Mouse (Mus musculus): ENCODE results near the gene Btbd18. TPM values are rescaled to one million over a fixed set of nuclear protein-coding genes. Genes with fewer than 3 reads are reported as not detected.
A peak's percentile ranks its signal among the peaks of the same experiment; 100 is the strongest.

Gene Btbd18
- total and polyA plus RNA-seq, 3 experiments = 0.03 to 0.09 TPM; not detected in 1

DNA sequence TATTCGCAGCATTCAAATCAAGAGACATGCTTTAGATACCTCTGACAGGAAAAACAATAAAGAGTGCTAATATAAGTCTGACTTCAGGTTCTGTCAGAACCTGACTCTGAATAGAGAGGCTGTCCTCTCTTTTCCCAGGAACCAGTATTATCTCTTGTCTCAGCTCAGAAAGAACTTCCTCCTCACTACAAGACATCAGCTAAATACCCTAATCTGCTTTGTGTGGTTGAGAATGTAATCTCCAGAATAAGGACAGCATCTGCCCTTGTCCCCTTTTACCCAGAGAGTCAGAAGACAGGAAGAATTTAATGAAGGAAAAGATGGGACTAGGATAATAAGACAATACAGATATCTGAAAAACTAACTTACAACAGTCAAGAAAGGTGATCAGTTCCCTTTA is 44.6 kb downstream of the Btbd18 start:
- no peak for DNase-seq

- no peak for DNase-seq
Measured at GRCm38 (mm10) chr2:84704329-84704728, 45.5 kb downstream of the Btbd18 start.

- DNase-seq = no peak
Measured at GRCm38 (mm10) chr2:84705295-84705694, 46.4 kb downstream of the Btbd18 start.

DNA sequence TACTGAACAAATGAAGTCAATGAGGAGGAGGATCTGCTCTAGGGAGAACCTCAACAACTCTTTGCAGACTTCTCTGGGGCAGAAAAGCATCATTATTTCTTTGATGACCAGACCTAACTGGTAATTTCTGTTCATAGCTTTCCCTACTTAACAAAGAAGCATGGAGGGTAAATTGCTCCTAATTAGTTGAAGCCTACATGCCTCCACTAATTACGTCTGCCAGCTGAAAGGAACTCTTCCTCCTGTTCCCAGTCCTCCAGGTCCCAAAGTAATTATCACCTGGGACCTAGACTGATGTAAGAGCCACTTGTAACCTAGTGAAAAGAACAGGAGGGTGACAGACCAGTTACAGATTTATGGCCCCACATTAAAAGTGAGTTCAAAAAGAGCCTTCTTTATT is 48.6 kb downstream of the Btbd18 start:
- DNase-seq = no peak

DNA sequence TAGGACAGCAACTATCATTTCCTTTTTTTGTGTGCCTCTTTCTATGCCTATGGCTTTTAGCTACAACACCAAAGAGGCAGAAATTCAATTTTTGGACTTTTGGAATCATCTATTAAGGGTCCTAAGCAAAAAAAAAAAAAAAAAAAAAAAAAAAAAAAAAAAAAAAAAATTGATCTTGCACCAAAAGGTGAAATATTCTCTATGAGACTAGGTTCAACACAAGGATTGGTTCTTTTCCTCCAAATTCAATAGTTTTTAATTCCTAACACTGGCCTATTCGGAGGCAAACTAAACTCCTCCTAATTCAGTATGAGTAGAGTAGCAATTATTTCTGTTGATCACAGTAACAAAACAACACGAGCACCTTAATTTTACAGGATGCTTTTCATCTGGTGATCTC is 53.0 kb downstream of the Btbd18 start:
- DNase-seq = no peak

DNA sequence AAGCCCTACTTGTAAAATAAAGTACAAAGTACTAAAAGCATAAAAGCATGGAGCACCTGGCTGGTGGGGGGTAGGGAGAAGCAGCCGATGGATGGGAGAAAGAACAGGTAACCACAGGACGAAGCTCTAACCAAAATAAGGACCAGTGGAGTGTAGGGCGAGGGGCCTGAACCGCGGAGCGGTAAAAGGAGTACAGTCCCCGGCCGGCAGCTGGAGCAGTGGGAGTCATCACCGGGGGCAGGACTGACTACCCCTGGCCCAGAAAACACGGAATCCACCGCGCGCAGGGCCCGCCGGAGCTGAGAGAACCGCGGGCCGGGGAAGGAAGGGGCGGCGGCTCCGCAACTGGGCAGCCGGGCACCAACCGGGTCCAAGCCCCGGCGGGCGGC is 55.5 kb downstream of the Btbd18 start:
- DNase-seq = no peak

DNA sequence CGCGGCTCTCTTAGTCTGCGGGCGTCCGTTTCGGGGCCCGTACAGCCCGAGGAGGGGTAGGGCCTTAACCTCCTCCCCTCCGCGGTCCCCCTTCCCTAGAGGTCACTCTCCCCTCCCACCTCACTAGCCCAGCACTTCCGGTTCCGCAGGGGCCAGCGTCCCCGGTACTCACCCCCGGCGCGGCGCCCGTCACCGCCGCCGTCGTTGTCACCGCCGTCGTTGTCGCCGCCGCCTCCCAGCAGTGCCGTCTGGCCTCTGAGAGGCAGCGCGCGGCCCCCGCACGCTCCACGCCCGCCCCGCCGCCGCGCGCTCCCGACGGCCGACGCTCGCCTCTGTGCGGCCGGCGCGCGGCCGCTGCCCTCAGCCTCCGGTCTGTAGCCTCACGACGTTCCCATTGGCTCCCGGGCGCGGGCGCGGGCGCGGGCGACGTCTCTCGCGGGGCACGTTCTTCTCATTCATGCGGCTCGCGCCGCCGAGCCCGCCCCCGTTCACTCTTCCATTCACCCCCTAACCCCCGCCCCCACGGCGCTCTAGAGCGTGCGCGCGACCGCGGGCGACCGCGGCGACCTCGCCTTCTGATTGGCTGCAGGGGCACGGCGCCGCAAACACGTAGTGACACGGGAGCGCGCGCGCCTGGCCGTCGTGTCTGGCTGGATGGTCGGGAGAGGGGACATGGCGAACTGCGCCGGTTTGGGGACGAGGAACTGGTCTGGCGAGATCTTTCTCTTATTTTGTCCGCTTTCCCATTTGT is 56.1 kb downstream of the Btbd18 start, which contains the start of gene Zdhhc5:
Gene Zdhhc5 (minus strand): TSS at position 370 of the 751 bp plus-strand sequence.
- DNase-seq = peak; percentile 99

DNA sequence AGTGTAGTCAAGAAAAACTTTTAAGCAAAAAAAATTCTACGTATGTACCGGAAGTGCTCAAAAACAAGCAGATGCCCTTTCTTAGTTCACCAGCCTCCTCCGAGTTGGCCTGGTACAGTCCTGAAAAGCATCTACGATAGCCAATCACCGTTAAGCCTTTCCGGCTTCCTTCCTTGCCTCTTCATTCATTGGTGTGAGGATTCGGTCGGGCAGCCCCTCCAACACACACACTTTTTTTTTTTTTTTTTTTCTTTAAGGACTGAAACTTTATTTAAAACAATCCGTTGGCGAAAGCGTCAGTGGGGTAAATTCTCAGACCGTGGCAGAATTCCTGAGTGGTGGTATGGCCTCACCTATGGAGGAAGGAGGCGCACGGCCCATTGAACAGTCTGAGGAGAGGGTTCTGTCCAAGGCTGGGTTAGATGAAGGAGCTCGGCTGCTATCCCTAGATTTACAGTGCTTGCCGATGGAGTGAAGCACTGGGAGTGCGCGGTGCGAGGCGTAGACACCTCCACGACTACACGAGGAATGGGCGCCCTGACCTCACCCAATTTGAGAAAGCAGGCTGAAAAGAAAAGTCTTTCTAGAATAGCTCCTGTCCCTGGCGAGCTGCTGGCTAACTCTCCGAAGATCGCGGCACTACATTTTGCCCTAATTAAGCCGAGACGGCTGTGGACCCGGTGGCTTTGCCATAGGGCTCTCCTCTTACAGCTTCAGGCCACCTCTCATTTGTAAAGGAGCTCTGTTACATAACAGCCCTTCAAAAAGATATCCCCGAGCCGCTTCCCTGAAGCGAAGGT is 56.9 kb downstream of the Btbd18 start:
- DNase-seq = peak; percentile 80

DNA sequence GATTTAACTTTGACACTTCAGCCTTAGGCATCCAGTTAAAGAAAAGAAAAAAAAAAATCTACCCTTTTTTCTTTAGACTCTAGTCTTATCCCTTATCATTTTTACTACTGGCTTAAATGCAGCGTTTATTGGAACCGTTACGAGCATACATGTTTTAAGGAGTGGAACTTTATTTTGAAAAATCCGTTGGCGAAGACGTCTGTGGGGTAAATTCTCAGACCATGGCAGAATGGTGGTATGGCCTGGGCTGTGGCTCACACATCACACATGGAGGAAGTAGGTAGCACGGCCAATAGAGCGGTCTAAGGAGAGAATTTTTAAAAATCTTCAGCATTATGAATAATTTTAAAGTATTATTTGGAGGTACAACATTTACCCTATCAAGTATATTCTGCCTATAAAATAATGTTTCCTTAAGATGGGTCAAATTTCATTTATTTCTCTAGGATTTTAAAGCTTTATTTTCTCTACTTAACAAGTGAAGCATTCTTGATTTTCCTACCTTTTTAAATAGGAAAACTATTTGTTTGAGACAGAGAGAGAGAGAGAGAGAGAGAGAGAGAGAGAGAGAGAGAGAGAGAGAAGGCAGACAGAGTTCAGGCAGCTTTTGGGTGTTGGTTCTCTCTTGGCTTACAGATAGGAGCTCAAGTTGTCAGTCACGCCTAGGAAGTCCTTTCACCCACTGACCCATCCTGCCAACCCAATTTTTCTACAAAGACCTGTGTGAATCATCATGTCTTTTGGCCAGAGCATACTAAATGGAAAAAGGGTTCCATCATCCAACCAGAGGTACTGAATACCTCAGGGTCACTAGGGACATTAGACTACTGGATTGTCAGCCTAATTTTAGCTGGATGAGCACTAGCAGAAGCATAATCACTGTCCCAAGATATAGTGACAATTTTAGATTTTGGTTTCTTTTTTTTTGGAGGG is 57.8 kb downstream of the Btbd18 start:
- no peak for DNase-seq

GRCm38 (mm10) chr2:84717357-84717756 is 58.5 kb downstream of the Btbd18 start:
- DNase-seq = no peak

Other genes with a start within 250 kb of the Btbd18 start
- 10 to 100 TPM; 15.2 to 23.8 TPM for gene Calcrl, start 233.7 kb upstream of the Btbd18 start, total RNA-seq (2021)
- 2.8 and 6.7 TPM in 2 replicates for gene Calcrl, start 233.7 kb upstream of the Btbd18 start, polyA plus RNA-seq (2012; rRNA removed)
- 10 to 100 TPM; 41.9 to 52.2 TPM for gene Tfpi, start 182.3 kb upstream of the Btbd18 start, total RNA-seq (2021)
- 1.8 and 2.6 TPM in 2 replicates for gene Tfpi, start 182.3 kb upstream of the Btbd18 start, polyA plus RNA-seq (2012; rRNA removed)
- 100 to 1,000 TPM; 112 to 135 TPM for gene Ctnnd1, start 8.3 kb upstream of the Btbd18 start, total RNA-seq (2021)
- gene Ctnnd1, start 8.3 kb upstream of the Btbd18 start, polyA plus RNA-seq (2012; rRNA removed) = 20.4 and 25.8 TPM in 2 replicates
- gene Selenoh, start 11.7 kb downstream of the Btbd18 start, total RNA-seq (2021) = 10 to 100 TPM; 19.2 to 29.8 TPM
- 42.2 and 63.0 TPM in 2 replicates for gene Selenoh, start 11.7 kb downstream of the Btbd18 start, polyA plus RNA-seq (2012; rRNA removed)
- not detected for gene Gm28635, start 19.0 kb downstream of the Btbd18 start, total RNA-seq (2021)
- gene Gm28635, start 19.0 kb downstream of the Btbd18 start, polyA plus RNA-seq (2012; rRNA removed) = not detected in 2 replicates
- gene Med19, start 19.3 kb downstream of the Btbd18 start, total RNA-seq (2021) = 10 to 100 TPM; 24.3 to 24.8 TPM
- 12.3 and 15.1 TPM in 2 replicates for gene Med19, start 19.3 kb downstream of the Btbd18 start, polyA plus RNA-seq (2012; rRNA removed)
- gene Tmx2, start 20.1 kb downstream of the Btbd18 start, total RNA-seq (2021) = 100 to 1,000 TPM; 168 to 175 TPM
- 32.0 and 157 TPM in 2 replicates for gene Tmx2, start 20.1 kb downstream of the Btbd18 start, polyA plus RNA-seq (2012; rRNA removed)
- gene Zdhhc5, start 56.1 kb downstream of the Btbd18 start, total RNA-seq (2021) = 10 to 100 TPM; 61.7 to 74.4 TPM
- 37.5 and 46.3 TPM in 2 replicates for gene Zdhhc5, start 56.1 kb downstream of the Btbd18 start, polyA plus RNA-seq (2012; rRNA removed)
- 10 to 100 TPM; 11.4 to 16.8 TPM for gene Clp1, start 68.3 kb downstream of the Btbd18 start, total RNA-seq (2021)
- 5.1 and 5.3 TPM in 2 replicates for gene Clp1, start 68.3 kb downstream of the Btbd18 start, polyA plus RNA-seq (2012; rRNA removed)
- gene Ypel4, start 75.0 kb downstream of the Btbd18 start, total RNA-seq (2021) = 1 to 10 TPM; 3.8 to 7.2 TPM
- 9.8 and 17.2 TPM in 2 replicates for gene Ypel4, start 75.0 kb downstream of the Btbd18 start, polyA plus RNA-seq (2012; rRNA removed)
- 1 to 10 TPM in 1 of 2 experiments, under 1 TPM in 1; 0.98 to 2.6 TPM for gene Gm19426, start 84.6 kb downstream of the Btbd18 start, total RNA-seq (2021)
- gene Gm19426, start 84.6 kb downstream of the Btbd18 start, polyA plus RNA-seq (2012; rRNA removed) = 0.65 and 1.0 TPM in 2 replicates
- 100 to 1,000 TPM in 1 of 2 experiments, 10 to 100 TPM in 1; 91.2 to 127 TPM for gene Serping1, start 116.4 kb downstream of the Btbd18 start, total RNA-seq (2021)
- 129 and 154 TPM in 2 replicates for gene Serping1, start 116.4 kb downstream of the Btbd18 start, polyA plus RNA-seq (2012; rRNA removed)
- 10 to 100 TPM; 15.7 to 18.8 TPM for gene Ube2l6, start 139.7 kb downstream of the Btbd18 start, total RNA-seq (2021)
- gene Ube2l6, start 139.7 kb downstream of the Btbd18 start, polyA plus RNA-seq (2012; rRNA removed) = 13.8 and 15.1 TPM in 2 replicates
- gene Smtnl1, start 163.6 kb downstream of the Btbd18 start, total RNA-seq (2021) = not detected
- gene Smtnl1, start 163.6 kb downstream of the Btbd18 start, polyA plus RNA-seq (2012; rRNA removed) = not detected in 2 replicates
- 10 to 100 TPM; 38.5 to 59.6 TPM for gene Timm10, start 167.9 kb downstream of the Btbd18 start, total RNA-seq (2021)
- gene Timm10, start 167.9 kb downstream of the Btbd18 start, polyA plus RNA-seq (2012; rRNA removed) = 17.0 and 19.2 TPM in 2 replicates
- gene Slc43a1, start 179.8 kb downstream of the Btbd18 start, total RNA-seq (2021) = 10 to 100 TPM in 1 of 2 experiments, 1 to 10 TPM in 1; 4.4 to 12.7 TPM
- gene Slc43a1, start 179.8 kb downstream of the Btbd18 start, polyA plus RNA-seq (2012; rRNA removed) = 10.1 and 14.3 TPM in 2 replicates
- 1 to 10 TPM; 1.1 to 1.5 TPM for gene Rtn4rl2, start 227.6 kb downstream of the Btbd18 start, total RNA-seq (2021)
- 11.5 and 17.5 TPM in 2 replicates for gene Rtn4rl2, start 227.6 kb downstream of the Btbd18 start, polyA plus RNA-seq (2012; rRNA removed)

All from adrenal gland, adult 2 months (tissue).